Comparison of ENCODE assay signal across 20 mouse cellular contexts in genomic region chr11:117390774-117391534, GRCm38 (mm10).
DNase-seq lines count a peak whose midpoint lies in the region; ATAC-seq and TF ChIP-seq lines count a peak whose summit lies in the region.
"Had no signal": no experiment of that assay in that cellular context is flagged by ENCODE, and none has a peak within 500 bp of the region (broad histone marks: within the 10 kb centered on the region; RNA-seq: fewer than 3 reads in every experiment).

No protein-coding gene starts in this region.

- no peaks in the 10 kb centered on the region for H3K36me3 ChIP-seq in heart, embryonic 13.5 days
- H3K36me3 ChIP-seq in liver, adult 2 months (ENCODE audit: control insufficient read depth, insufficient read depth, low read length), result no peaks in the 10 kb centered on the region
- H3K36me3 ChIP-seq: embryonic facial prominence, embryonic 12.5 days; forebrain, embryonic 12.5 days; limb, embryonic 15.5 days; neural tube, embryonic 12.5 days had no signal

- H3K79me2 ChIP-seq in liver, adult 2 months (ENCODE audit: control insufficient read depth, insufficient read depth, low read length), result no peaks in the 10 kb centered on the region

- peaks cover 39% of the 10 kb centered on the region for H3K27me3 ChIP-seq in heart, embryonic 13.5 days (replicated peaks)
- H3K27me3 ChIP-seq in liver, adult 2 months (ENCODE audit: control insufficient read depth, insufficient read depth, low read length), result no peaks in the 10 kb centered on the region; the same call in 1 of the 2 replicates

- no peak overlapping the region for H3K4me3 ChIP-seq in heart, embryonic 13.5 days
- H3K4me3 ChIP-seq in liver, adult 2 months (ENCODE audit: insufficient read depth, low read depth, low read length), result no peak overlapping the region
- H3K4me3 ChIP-seq: embryonic facial prominence, embryonic 12.5 days; forebrain, embryonic 12.5 days; limb, embryonic 15.5 days; neural tube, embryonic 12.5 days had no signal

- no peaks in the 10 kb centered on the region for H3K9me3 ChIP-seq in heart, embryonic 13.5 days
- H3K9me3 ChIP-seq: embryonic facial prominence, embryonic 12.5 days; forebrain, embryonic 12.5 days; limb, embryonic 15.5 days; neural tube, embryonic 12.5 days had no signal

- intact Hi-C loops in heart, postnatal 10 days (cut with DNase I), result loop anchor here (5.0 kb wide), 1 partner anchor 131 kb away; no protein-coding TSS in a partner anchor

- no peak for TF ChIP-seq CTCF in liver, adult 2 months (IDR thresholded peaks at IDR 0.05; ENCODE audit: low read depth, low read length)

- H3K4me2 ChIP-seq in heart, embryonic 13.5 days, result no peak overlapping the region
- H3K4me2 ChIP-seq: embryonic facial prominence, embryonic 12.5 days; forebrain, embryonic 12.5 days; hindbrain, embryonic 14.5 days; limb, embryonic 15.5 days; neural tube, embryonic 12.5 days had no signal

- no peak for DNase-seq in heart, postnatal 10 days
- DNase-seq in liver, adult 2 months (ENCODE audit: extremely low read depth, low read depth, low spot score), result peak; percentile 27
- DNase-seq in liver (no peak), MN1 (ENCODE audit: low spot score) (peak; percentile 45)
- no peak for DNase-seq in frontal cortex, postnatal 36 days (ENCODE audit: low spot score in 2 of 2)
- DNase-seq in thymus, postnatal 14 days, result no peak
- DNase-seq: cerebellum, adult 11 months; gastrocnemius, postnatal 10 days; left cerebral cortex, postnatal 4 days; midbrain, embryonic 14.5 days; right cerebral cortex, postnatal 14 days; thymus, postnatal 25 days had no signal

- ATAC-seq in heart, embryonic 13.5 days (ENCODE audit: extremely low read depth, insufficient number of reproducible peaks, low FRiP score, low TSS enrichment), result no peak
- peak; percentile 55 for ATAC-seq in megakaryocyte, adult 5-6 weeks (ENCODE audit: poor library complexity, severe bottlenecking)
- ATAC-seq: inflammation-experienced regulatory T-cells, adult 6 months had no signal

- WGBS in heart, embryonic 13.5 days, result 26% methylated on average over 7 of the region's 7 CpGs
- 31% methylated on average over 7 of the region's 7 CpGs for WGBS in liver, adult 2 months

- H3K9ac ChIP-seq in heart, embryonic 13.5 days, result no peak overlapping the region
- H3K9ac ChIP-seq in liver, adult 2 months (ENCODE audit: low read depth, low read length), result no peak overlapping the region
- H3K9ac ChIP-seq: embryonic facial prominence, embryonic 12.5 days; forebrain, embryonic 12.5 days; hindbrain, embryonic 14.5 days; limb, embryonic 15.5 days; neural tube, embryonic 12.5 days had no signal

- H3K4me1 ChIP-seq in heart, embryonic 13.5 days, result peaks cover 49% of the 10 kb centered on the region
- H3K4me1 ChIP-seq in liver, adult 2 months (ENCODE audit: control insufficient read depth, insufficient read depth, low read length), result peaks cover 8% of the 10 kb centered on the region; the same call in 1 of the 2 replicates

- no peak for TF ChIP-seq POLR2A in liver, adult 2 months (IDR thresholded peaks at IDR 0.05; ENCODE audit: extremely low read depth, insufficient read depth, low read length)

- H3K27ac ChIP-seq in heart, embryonic 13.5 days (replicated peaks), result peak overlapping the region; percentile 15; the same call in 1 of the 2 replicates
- H3K27ac ChIP-seq in liver, adult 2 months (replicated peaks; ENCODE audit: insufficient read depth, low read depth, low read length), result no peak overlapping the region
- H3K27ac ChIP-seq: embryonic facial prominence, embryonic 12.5 days; forebrain, embryonic 12.5 days; hindbrain, embryonic 14.5 days; limb, embryonic 15.5 days; neural tube, embryonic 12.5 days had no signal

Comparison
In these comparisons a context has a peak if more than half of its experiments do, and no peak if none do; other contexts are left out.
1. DNase-seq: peak in liver, adult 2 months (single experiment) and MN1 (single experiment); none in heart, postnatal 10 days (0 of 2), liver (single experiment), frontal cortex, postnatal 36 days (0 of 2) and thymus, postnatal 14 days (single experiment).